Mouse (Mus musculus) cerebellum, adult 18-20 months (tissue): ENCODE measurements around the gene Twf2.

Source experiments
- DNase-seq, 2 experiments: peaks; one replicate each; pipeline ENCODE4 v3.0.0; 2021

Gene Twf2

GRCm38 (mm10) chr9:106237878-106238277 lies 35.0 kb downstream of the Twf2 start:
- no peak for DNase-seq

DNA sequence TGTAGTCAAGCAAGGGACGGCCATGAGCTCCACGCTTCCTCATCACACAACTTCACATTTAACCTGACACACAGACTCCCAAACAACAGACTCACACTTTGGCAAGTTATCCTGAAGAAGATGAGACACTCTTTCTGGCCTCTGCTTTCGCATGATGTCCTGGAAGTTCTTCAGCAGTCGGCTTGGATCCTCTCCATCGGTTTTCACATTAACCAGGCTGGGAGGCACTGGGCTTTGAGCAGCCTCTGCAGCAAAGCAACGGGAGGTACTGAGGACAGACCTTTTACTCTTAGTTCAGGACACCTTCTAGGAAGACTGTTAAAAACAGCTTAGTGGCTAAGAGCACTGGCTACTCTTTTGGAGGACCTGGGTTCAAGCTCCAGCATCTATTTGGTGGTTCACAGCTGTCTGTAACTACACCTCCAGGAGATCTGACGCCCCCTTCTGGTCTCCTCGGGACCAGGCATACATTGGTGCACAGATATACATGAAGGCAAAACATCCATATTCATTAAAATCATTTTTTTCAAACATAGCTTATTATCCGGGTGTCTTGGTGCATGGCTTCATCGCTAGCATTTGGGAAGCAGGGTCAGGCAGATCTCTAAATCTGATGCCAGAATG lies 38.7 kb downstream of the Twf2 start:
- no peak for DNase-seq

DNA sequence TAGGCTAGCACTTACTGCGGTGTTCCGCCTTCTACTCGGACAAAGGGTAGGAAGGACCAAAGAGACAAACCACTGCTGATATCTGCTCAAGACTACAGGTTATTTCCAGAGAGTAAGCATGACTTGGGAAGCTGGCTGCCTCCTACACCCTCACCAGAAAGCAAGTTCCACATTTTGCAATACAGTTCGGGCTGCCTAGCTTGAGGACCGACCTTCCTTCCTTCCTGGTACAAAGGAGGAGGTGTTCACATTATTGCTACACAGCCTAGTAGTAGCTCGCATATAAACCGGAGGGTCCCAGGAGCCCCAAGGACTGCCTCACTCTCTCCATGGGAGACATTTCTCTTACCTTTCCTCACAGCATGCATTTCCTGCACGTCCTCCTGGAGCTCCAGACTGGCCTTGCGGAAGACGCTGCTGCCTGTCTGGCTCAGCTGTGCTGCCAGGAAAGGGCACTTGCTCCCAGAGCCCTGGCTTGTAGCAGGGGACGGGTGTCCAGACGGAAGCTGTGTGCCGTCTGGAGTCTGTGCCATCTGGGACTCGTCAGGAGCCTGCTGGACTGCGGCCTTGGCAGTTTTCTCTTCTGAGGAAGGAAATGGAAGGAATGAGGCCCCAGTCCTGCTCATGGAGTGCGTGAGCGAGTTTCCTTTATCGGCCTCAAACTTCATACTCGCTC lies 40.0 kb downstream of the Twf2 start:
- peak; percentile 83 to 90 for DNase-seq

- DNase-seq: no peak
Measured at GRCm38 (mm10) chr9:106249550-106249949, 46.6 kb downstream of the Twf2 start.

DNA sequence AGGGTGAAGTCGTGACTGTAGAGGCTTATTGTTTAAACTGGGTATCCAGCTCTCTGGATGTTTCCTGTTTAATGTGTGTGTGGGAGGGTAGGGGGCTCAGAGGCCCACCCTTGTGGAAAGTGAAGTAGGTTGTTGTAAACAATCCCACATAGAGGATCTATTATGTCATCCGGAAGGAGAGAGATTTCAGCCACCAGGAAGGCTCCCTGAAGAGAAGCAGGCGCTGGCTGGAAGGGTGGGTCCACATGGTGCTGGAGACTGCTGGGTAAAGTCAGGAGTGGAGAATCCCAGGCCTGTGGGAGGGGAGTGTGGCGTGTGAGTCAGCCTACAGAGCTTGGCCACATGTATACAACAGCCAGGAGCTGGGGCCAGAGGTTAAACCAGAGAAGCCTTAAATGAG lies 47.3 kb downstream of the Twf2 start:
- no peak for DNase-seq

- no peak for DNase-seq
Measured at GRCm38 (mm10) chr9:106251066-106251465, 48.2 kb downstream of the Twf2 start.

DNA sequence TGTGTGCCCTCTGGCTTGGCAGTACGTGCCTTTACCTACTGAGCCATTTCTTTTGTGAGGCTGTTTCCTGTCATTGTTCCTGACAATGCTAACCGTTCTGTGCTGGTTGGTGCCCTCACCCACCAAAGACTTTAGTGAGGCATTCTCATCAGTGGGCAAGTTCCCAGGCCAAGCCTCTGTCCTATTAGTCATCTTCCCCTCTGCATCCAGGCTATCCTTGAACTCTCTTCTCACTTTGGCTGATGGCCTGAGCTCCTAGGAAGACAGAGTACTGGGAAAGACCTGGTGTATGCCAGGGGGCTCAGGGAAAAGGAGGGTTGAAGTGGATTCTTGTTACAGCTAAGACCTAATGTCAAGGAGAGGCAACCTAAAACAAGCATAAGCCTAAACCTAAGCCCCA lies 51.1 kb downstream of the Twf2 start:
- no peak for DNase-seq

- no peak for DNase-seq
Measured at GRCm38 (mm10) chr9:106258412-106258811, 55.5 kb downstream of the Twf2 start.

GRCm38 (mm10) chr9:106258990-106259389 lies 56.1 kb downstream of the Twf2 start:
- DNase-seq: no peak

DNA sequence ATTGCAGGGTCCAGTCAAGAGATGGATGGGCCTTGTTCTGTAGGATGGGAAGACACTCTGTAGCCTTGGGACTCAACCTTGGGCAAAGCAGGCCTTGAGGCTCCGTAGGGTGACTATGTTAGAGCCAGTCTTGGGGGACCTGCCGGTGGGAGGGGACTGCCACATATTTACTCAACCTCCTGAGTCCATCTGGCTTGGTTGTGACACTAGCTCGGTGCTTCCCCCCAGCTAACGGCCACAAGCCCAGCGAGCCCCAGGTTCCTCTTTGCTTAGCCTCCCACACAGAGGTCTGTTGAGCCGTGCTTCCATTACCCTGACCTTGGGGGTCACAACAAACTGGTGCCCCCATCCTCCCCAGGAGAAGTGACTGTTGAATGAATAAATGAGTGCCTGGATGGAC lies 58.1 kb downstream of the Twf2 start:
- no peak for DNase-seq

- no peak for DNase-seq
Measured at GRCm38 (mm10) chr9:106261491-106261890, 58.6 kb downstream of the Twf2 start.

DNA sequence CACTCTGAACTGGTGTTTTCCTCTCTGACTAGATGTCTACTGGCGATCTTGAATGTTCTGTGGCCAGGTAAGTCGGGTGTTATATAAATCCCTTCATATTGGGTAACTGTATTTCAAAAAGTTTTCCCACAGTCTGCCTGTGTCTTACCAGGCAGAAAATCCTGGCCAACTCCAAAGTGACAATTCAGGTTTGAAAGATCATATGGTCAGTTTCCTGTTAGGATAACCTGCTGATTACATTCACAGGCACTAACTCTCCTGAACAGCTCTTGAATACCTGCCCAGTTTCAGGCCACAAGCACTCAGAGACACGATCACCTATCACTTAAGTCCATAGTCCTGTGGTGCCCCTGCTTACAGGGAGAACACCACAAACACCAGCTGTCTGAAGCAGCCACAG lies 59.2 kb downstream of the Twf2 start:
- DNase-seq: no peak

- DNase-seq: no peak
Measured at GRCm38 (mm10) chr9:106263381-106263924, 60.5 kb downstream of the Twf2 start.
